Mouse (Mus musculus) brain, embryonic 14.5 days (tissue): ENCODE results near the gene B4galnt3.

Source experiments
- CTCF ChIP-seq: fragments of 200-500 bp; IDR thresholded peaks from 2 replicates; pipeline ENCODE4 v1.5.1; 2012; ENCODE audit warnings: inconsistent platforms, mild to moderate bottlenecking, moderate library complexity, borderline replicate concordance; ENCODE audit not compliant: insufficient read depth, insufficient read length; ENCODE audit errors: extremely low read depth
- POLR2A ChIP-seq: fragments of 200-500 bp; IDR thresholded peaks from 2 replicates; pipeline ENCODE4 v1.6.1; 2012; ENCODE audit warnings: mild to moderate bottlenecking, inconsistent platforms, borderline replicate concordance; ENCODE audit not compliant: poor library complexity, insufficient read depth, insufficient read length, severe bottlenecking; ENCODE audit errors: extremely low read depth

DNA sequence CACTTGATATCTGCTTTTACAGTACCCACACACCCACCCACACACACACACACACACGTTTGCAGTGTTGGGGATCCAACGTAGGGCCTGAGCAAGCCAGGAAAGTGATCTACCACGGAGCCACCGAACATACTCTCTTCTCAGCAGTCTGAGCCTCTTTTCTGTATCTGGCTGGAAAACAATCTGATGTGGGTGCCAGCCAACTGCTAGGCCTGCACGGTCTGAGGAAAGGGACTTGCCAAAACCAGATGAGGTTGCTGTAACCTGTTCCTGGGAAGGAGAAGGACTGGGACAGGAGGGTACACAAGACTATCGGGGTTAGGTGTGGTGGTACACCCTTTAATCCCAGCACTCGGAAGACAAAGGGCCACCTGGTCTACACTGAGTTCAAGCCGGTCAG lies 51.1 kb downstream of the B4galnt3 start:
- TF ChIP-seq CTCF = no peak
- TF ChIP-seq POLR2A = no peak
